Mouse (Mus musculus) G1E (cell line): ENCODE measurements around the gene Rasal2. TPM values are rescaled to one million over a fixed set of nuclear protein-coding genes. Genes with fewer than 3 reads are reported as not detected.

Source experiments
- ATAC-seq: 2 replicates; pipeline ENCODE4 v1.8.0; 2016; ENCODE audit warnings: mild to moderate bottlenecking; ENCODE audit not compliant: insufficient number of reproducible peaks, poor library complexity, low FRiP score, severe bottlenecking; ENCODE audit errors: extremely low read depth
- DNase-seq: peaks from one replicate; pipeline ENCODE4 v3.0.0; 2012; ENCODE audit warnings: low spot score
- H3K27me3 ChIP-seq: 2 replicates; pipeline ENCODE4 v1.6.1; 2012; ENCODE audit warnings: mild to moderate bottlenecking, low read length, inconsistent platforms; ENCODE audit not compliant: insufficient read depth
- H3K36me3 ChIP-seq: replicated peaks from 2 replicates; pipeline ENCODE3; 2012; ENCODE audit warnings: mild to moderate bottlenecking, inconsistent platforms
- H3K4me1 ChIP-seq: 2 replicates; pipeline ENCODE4 v1.6.1; 2012; ENCODE audit warnings: low read depth, low read length, inconsistent platforms, mixed read lengths; ENCODE audit not compliant: insufficient read depth
- H3K4me3 ChIP-seq: 2 replicates; pipeline ENCODE4 v1.5.1; 2012; ENCODE audit warnings: low read depth, mild to moderate bottlenecking, inconsistent platforms, low read length, moderate library complexity, mixed read lengths
- H3K9me3 ChIP-seq: replicated peaks from 2 replicates; pipeline ENCODE4 v1.6.1; 2012; ENCODE audit warnings: inconsistent platforms
- CTCF ChIP-seq: IDR thresholded peaks from 2 replicates; pipeline ENCODE4 v1.5.1; 2012; ENCODE audit warnings: low read depth, low read length, inconsistent platforms, mixed read lengths
- GATA1 ChIP-seq: IDR thresholded peaks from 2 replicates; pipeline ENCODE4 v1.6.1; 2012; ENCODE audit warnings: borderline replicate concordance, low read length, inconsistent platforms, mixed read lengths
- GATA2 ChIP-seq: IDR thresholded peaks from 2 replicates; pipeline ENCODE4 v1.6.1; 2012; ENCODE audit warnings: low read depth, low read length, inconsistent platforms, borderline replicate concordance
- POLR2AphosphoS5 ChIP-seq: IDR thresholded peaks from 2 replicates; pipeline ENCODE4 v1.6.1; 2012; ENCODE audit warnings: low read depth, low read length, inconsistent platforms; ENCODE audit not compliant: insufficient replicate concordance
- TAL1 ChIP-seq: conservative IDR thresholded peaks from 2 replicates; pipeline ENCODE4 v1.6.1; 2012; ENCODE audit warnings: low read depth, low read length, inconsistent platforms, mixed read lengths
- polyA plus RNA-seq: library from polyadenylated mRNA; stranded (reverse); fragments of >175 nt; gene quantifications from 2 replicates; pipeline ENCODE4 v1.2.3, GENCODE M21; 2012
- total RNA-seq, 2 experiments: library from RNA; stranded (forward) in 1 of 2; stranded (reverse) in 1 of 2; fragments of 200-1000 nt in 1 of 2; fragments of >200 nt in 1 of 2; fragmentation: Nextera tagmentation in 1 of 2; gene quantifications; 2 replicates each; pipeline ENCODE4 v1.2.3; 2014 to 2017

Rasal2 gene
- total and polyA plus RNA-seq, 3 experiments, result 0.78 to 8.0 (median 2.7) TPM

DNA sequence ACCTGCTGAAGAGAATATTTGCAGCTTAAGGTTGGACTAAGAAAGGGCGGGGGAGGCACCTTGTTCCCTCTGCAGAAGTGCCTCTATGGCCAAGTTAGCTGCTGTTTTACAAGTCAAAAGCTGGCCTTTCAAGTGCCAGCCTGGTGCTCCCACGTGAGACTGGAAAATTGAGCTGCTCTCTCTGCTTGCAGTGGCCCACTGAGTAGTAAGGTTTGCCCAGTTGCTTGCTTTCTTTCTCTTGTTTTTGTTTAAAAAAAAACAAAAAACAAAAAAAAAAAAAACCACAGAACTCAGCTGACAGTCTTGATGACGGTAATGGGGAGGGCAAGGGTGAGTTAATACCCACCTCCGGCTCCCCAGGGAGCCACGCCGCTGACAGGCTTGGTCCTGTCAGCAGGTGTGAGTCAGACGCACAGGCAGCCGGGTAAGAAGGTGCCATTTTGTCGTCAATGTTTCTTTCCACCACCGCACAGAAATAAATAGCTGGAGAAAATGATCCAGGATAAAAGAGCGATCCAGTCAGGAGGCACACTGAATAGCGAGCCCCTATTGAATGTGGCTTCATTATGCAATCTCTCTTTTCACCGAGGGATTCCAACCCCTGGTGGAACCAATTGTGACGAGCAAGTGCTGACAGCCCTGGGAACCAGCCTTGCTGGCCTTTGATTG is 27.7 kb upstream of the Rasal2 start:
- H3K9me3 ChIP-seq, result no peaks in the 10 kb centered on the region
- no peaks in the 10 kb centered on the region for H3K36me3 ChIP-seq
- H3K4me1 ChIP-seq, result peaks cover 5% of the 10 kb centered on the region; the same call in 1 of the 2 replicates
- H3K4me3 ChIP-seq, result no peak overlapping the region
- ATAC-seq (no peak), DNase-seq (no peak)
- TF ChIP-seq GATA1, result no peak
- no peak for TF ChIP-seq GATA2
- no peak for TF ChIP-seq POLR2AphosphoS5
- no peaks in the 10 kb centered on the region for H3K27me3 ChIP-seq

DNA sequence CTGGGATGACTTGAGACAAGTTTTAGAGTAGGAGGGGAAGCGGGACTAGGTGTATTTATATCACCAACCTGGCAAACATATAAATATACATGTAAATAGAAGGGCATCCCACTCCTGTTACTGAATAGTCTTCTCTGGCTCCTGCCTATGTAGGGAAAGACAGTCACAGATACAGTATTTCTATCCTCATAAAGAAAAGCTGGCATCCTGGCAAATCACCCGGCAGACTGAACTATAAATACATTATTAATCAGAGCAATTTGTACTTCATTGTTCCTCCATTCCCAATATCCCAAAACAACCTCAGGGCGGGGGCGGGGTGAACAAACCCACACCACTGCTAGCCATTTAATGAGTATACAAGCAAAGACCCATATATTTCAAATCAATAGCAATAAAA is 26.7 kb upstream of the Rasal2 start:
- peaks cover 4% of the 10 kb centered on the region; the same call in 1 of the 2 replicates for H3K4me1 ChIP-seq
- TF ChIP-seq GATA1 (no peak), POLR2AphosphoS5 (no peak), TAL1 (no peak), CTCF (no peak), GATA2 (no peak)
- H3K36me3 ChIP-seq, result no peaks in the 10 kb centered on the region
- DNase-seq (no peak), ATAC-seq (no peak)
- H3K9me3 ChIP-seq, result no peaks in the 10 kb centered on the region; the same call in 1 of the 2 replicates
- H3K4me3 ChIP-seq, result no peak overlapping the region
- H3K27me3 ChIP-seq, result no peaks in the 10 kb centered on the region

DNA sequence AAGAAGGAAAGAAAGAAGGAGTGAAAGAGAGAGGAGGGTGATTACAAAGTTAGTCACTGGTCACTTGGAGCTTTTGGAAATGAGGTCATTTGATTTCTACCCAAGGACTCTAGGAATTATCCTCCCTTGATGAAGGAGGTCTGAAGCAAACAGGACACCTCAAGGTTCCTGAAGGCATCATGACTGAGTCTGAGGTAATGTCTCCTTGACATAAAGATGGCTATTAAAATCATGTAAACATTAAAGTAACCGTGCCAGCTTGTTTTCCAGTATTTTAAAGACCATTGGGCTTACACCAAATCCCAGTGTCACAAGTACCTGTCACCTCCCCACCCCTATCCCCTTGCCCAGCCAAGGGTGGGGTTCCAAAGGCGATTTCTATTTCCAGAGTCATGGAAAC is 25.9 kb upstream of the Rasal2 start:
- Histone ChIP-seq H3K4me3 (no peak overlapping the region), H3K4me1 (no peaks in the 10 kb centered on the region), H3K27me3 (no peaks in the 10 kb centered on the region), H3K36me3 (no peaks in the 10 kb centered on the region), H3K9me3 (no peaks in the 10 kb centered on the region; the same call in 1 of the 2 replicates)
- no peak for ATAC-seq
- DNase-seq, result no peak
- no peak for TF ChIP-seq GATA2

DNA sequence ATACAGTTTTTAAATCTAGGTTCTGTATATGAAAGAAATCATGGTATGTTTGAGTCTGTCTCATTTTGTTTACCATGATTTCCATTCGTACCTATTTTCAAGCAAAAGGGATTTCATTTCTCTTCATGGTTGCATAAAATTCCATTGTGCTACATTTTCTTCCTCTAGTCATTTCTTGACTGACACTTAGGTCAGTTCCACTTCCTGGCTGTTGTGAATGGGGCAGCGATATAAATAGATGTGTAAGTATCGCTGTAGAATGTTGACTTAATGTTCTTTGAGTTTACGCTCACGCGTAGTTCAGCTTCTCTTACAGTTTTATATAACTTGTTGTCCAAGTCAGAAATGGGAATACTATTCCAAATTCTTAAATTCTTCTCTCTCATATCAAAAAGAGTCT is 23.5 kb upstream of the Rasal2 start:
- Histone ChIP-seq H3K4me3 (no peak overlapping the region), H3K4me1 (no peaks in the 10 kb centered on the region), H3K36me3 (no peaks in the 10 kb centered on the region), H3K27me3 (no peaks in the 10 kb centered on the region), H3K9me3 (no peaks in the 10 kb centered on the region; the same call in 1 of the 2 replicates)
- no peak for ATAC-seq
- no peak for TF ChIP-seq CTCF
- no peak for TF ChIP-seq GATA2
- no peak for TF ChIP-seq GATA1
- TF ChIP-seq POLR2AphosphoS5, result no peak
- no peak for TF ChIP-seq TAL1
- DNase-seq, result no peak

DNA sequence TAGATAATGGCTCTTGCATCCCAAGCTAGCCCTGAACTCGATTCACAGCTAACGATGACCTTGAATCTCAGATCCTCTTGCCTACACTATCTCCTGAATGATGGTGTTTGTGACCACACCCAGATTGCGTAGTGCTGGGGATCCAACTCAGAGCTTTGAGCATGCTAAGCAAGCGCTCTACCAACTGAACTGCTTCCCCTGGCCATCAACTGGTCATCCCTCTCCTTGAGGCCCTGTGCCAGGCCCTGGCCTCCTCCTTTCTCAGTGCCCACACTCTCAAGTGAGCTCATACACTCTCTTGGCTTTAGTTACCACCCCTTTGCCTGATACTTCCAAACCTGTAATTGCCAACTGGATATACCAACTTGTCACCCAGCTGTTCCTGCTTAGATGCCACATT is 22.0 kb upstream of the Rasal2 start:
- TF ChIP-seq GATA1, result no peak
- no peak for TF ChIP-seq POLR2AphosphoS5
- no peak for TF ChIP-seq GATA2
- TF ChIP-seq CTCF, result no peak
- no peak for TF ChIP-seq TAL1
- DNase-seq (no peak), ATAC-seq (no peak)
- Histone ChIP-seq H3K9me3 (no peaks in the 10 kb centered on the region; the same call in 1 of the 2 replicates), H3K36me3 (no peaks in the 10 kb centered on the region), H3K27me3 (no peaks in the 10 kb centered on the region), H3K4me3 (no peak overlapping the region), H3K4me1 (no peaks in the 10 kb centered on the region)

DNA sequence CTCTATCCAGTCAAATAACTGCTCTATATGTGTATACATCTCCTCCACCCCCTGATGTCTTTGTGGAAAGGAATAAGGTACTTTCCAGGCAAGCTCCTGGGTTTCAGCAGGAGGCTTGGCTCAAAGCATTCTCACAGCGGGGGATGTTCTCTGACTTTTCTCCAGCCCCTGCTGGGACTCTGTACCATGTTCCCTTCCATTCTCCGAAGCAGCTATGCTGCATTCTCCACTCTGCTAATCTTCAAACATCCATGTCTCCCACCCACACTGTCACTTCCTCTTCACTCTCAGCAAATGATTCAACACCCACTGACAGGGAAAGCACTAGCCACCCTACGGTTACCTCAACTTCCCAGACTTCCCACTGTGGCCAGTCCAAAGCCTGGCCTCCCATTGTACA is 20.9 kb upstream of the Rasal2 start:
- ATAC-seq (no peak), DNase-seq (no peak)
- Histone ChIP-seq H3K4me3 (no peak overlapping the region), H3K27me3 (no peaks in the 10 kb centered on the region), H3K9me3 (no peaks in the 10 kb centered on the region; the same call in 1 of the 2 replicates), H3K4me1 (no peaks in the 10 kb centered on the region), H3K36me3 (no peaks in the 10 kb centered on the region)
- no peak for TF ChIP-seq CTCF
- TF ChIP-seq POLR2AphosphoS5, result no peak
- TF ChIP-seq GATA1, result no peak
- TF ChIP-seq TAL1, result no peak
- TF ChIP-seq GATA2, result no peak

DNA sequence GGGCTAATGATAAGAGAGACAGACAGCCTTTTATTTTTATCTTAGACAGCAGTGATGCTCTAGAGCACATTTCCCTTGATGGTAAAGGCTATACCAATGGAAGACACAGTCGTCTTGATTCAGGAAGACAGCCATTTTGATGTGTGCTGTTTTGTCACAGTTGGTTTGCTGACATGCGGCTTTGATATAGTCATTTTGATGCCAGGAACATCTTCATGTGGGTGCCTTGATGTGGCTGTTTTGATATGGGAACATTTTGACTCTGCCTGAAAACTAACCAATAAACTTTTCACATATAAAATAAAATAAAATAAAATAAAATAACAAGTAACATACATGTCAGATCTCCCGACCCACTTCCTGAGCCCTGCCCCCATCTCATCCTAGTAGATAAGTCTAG is 16.0 kb upstream of the Rasal2 start:
- no peaks in the 10 kb centered on the region for H3K36me3 ChIP-seq
- no peaks in the 10 kb centered on the region for H3K9me3 ChIP-seq
- DNase-seq (no peak), ATAC-seq (no peak)
- H3K4me1 ChIP-seq, result peaks cover 9% of the 10 kb centered on the region
- no peak overlapping the region for H3K4me3 ChIP-seq
- TF ChIP-seq POLR2AphosphoS5 (no peak), GATA2 (no peak), CTCF (no peak), TAL1 (no peak), GATA1 (no peak)
- H3K27me3 ChIP-seq, result no peaks in the 10 kb centered on the region
